Mouse (Mus musculus) adrenal gland, adult 2 months (tissue): Measurements from ENCODE around the gene Tsfm. TPM values are rescaled to one million over a fixed set of nuclear protein-coding genes. Genes with fewer than 3 reads are reported as not detected.
"Not testable (repeated sequence)": the region's sequence is repeated elsewhere in the genome, so short reads cannot be mapped to it uniquely, and the experiment has no call there.

Experiments
- DNase-seq: peaks from one replicate; pipeline ENCODE4 v3.0.0; 2021
- polyA plus RNA-seq: library from polyadenylated mRNA; depleted of rRNA; stranded (reverse); fragments of >200 nt; gene quantifications from 2 replicates; pipeline ENCODE4 v1.2.3, GENCODE M21; 2012
- total RNA-seq, 2 experiments: library from RNA; stranded (reverse); gene quantifications; 2 replicates each; pipeline ENCODE4 v1.2.3; 2021

Gene Tsfm
- total and polyA plus RNA-seq, 3 experiments: 42.2 to 67.9 (median 55.0) TPM

DNA sequence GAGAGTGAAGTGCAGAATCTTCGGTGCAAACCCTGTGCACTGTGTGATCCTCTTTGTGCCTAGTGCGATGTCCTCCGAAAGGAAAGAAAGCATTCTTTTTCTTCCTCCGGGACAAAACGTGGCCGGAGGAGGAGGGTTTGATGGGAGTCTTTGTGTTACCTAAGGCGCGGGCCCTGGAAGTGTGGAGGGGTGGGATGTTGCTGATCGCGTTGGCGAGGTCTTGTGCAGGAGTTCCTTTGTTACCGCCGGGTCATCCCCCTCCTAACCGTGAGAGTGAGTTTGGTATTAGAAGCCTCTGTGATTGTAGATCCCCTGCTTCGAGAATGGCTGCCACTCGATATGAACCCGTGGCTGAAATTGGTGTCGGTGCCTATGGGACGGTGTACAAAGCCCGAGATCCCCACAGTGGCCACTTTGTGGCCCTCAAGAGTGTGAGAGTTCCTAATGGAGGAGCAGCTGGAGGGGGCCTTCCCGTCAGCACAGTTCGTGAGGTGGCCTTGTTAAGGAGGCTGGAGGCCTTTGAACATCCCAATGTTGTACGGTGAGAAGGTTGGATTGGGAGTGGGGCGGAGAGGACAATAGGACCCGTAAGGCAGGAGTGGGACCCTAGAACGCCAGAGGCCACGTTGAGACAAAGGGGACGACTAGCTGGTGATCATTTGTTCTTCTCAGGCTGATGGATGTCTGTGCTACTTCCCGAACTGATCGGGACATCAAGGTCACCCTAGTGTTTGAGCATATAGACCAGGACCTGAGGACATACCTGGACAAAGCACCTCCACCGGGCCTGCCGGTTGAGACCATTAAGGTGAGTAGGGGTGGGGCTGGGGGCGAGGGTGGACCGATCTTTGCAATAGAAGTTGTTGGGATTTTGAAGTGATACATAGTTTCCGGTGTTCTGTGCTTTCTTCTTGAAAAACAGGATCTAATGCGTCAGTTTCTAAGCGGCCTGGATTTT is 33.6 kb upstream of the Tsfm start:
- peak; percentile 55 for DNase-seq

DNA sequence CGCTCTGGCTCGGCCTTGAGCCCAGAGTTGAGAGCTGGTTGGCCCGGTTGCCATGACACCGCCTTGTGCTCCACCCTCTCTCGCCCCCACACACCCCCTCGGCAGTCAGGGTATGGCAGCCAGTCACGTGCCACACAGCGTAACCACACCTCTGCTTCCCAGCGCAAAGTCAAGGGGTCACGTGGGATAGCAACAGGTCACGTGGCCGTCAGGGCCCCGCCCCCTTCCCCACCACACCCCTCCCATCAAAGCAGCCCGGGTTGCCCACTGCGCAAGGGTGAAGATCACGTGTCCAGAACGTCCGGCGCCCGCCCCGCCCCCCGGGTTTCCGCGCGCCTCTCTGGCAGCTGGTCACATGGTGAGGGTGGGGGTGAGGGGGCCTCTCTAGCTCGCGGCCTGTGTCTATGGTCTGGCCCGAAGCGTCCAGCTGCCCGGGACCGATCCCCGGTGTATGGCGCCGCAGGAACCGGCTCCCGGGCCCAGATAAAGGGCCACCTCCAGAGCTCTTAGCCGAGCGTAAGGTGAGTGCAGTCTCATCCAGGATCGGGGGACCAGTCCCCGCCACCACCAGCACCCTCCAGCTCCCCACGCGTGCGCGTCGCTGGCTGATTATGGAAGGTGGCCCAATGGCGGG is 32.7 kb upstream of the Tsfm start, which contains the start of gene Cdk4:
TSS of gene Cdk4 (plus strand) at position 296 of the 634 bp plus-strand sequence.
- peak; percentile 100 for DNase-seq

DNA sequence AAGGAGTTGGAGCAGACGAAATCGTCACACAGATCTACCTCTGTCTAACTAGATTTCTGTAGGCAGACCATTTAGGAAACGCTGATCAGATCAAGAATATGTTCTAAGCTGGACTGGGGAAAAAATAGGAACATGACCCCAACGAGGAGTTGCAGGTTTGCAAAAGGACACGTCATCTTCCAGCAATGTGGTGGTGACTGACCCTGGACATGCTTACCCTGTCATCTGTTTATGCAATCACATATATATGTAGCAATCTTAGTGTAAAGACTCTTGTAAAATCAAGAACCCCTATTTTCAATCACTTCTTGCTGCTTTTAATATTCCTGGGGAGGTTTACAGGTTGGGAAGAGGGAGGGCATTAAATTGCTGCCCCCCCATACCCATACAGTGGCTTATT is 31.9 kb upstream of the Tsfm start:
- no peak for DNase-seq

GRCm38 (mm10) chr10:127062101-127062500 is 31.5 kb upstream of the Tsfm start:
- not testable (repeated sequence) for DNase-seq

DNA sequence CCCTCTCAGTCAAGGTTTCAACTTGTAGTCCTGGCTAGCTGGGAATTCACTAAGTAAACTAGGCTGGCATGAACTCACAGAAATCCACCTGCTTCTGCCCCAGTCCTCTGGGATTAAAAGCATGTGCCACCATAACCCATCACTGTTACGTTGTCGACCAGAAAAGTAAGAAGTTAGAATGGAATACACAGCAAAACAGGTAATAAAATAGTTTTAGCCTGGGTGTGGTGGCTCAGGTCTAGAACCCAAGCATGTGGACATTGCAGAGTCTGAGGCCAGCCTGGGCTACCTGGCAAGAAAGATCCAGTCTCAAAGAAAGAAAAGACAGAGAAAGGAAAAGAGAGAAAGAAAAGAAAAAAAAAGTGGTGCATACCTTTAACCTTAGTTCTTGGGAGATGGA is 30.9 kb upstream of the Tsfm start:
- no peak for DNase-seq

- DNase-seq: no peak
These were observed 30.4 kb upstream of the Tsfm start for GRCm38 (mm10) chr10:127061085-127061484.

GRCm38 (mm10) chr10:127059968-127060916 is 29.6 kb upstream of the Tsfm start, which contains the start of gene March9:
March9 (minus strand) TSS chr10:127060184.
- peak; percentile 87 for DNase-seq

GRCm38 (mm10) chr10:127059174-127059967 is 28.7 kb upstream of the Tsfm start:
- no peak for DNase-seq

DNA sequence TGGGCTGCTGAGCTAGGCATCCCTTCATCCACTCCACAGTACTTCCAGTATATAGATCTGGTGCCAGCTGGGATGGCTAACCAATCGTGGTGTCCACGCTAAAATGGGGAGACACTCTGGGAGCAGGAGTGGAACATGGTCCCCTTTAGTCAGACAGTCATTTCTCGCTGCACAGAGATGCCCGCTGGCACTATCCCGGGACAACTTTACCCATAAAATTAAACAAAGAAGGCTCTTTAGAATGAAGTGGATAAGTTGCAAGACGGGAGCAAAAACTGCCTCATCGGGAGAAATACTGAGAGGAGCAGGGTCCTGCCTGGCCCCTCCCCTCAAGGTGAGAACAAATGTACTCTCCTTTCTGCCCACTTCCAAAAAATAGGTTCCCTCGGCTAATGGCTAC is 28.1 kb upstream of the Tsfm start:
- no peak for DNase-seq

DNA sequence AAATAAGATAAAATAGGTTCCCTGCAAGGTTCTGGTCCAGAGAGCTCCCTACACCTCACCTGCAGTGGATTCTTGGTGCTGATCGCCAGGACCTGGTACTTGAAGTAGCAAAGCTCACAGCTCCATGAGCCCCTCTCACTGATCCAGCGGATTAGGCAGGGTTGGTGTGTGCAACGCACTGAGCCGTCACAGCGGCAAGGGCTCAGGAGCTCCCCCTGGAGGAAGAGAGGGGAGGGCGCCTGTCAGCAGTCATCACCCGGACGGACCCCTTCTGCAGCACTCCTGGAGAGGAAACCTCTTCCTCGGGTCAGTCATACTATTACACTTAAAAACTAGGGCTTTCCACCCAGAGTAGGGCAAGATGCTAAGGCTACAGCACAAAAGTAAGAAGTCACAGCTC is 27.5 kb upstream of the Tsfm start:
- peak; percentile 82 for DNase-seq

DNA sequence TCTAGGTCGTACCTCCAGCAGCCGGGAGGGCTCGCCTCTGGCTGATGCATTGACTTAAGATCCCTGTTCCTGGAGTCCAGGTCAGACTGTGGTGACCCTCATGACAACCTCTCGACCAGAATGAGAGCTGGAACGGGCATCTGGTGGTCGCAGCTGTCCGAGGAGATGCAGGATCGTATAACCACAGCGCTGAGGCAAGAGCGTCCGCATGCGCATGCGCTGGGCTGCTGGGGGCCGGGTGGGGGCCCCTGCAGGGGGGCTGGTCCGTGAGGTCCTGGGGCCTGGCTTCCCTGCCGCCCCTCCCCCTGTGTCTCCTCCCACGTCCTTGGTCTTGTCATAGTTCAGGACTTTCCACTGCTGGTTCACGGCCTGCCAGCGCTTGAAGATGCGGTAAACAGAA is 25.9 kb upstream of the Tsfm start:
- DNase-seq: no peak

DNA sequence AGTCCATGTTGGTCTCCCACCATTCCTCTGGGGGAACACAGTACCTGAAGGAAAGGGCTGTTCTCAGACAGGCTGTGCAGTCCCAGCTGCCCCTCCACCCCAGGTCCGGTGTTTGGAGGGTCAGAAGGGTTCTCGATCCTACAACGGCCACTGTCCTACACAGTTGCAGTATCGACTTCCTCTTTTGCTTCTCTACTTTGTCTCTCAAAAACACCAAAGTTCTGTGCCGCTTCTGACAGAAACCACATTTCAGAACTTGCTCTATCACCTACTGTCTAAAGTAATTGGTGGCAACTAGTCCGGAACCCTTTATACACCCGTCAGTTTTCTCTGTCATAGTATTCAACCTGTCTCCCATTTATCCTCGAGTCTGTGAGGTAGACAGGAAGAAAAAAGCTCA is 24.8 kb upstream of the Tsfm start:
- DNase-seq: no peak

- DNase-seq: no peak
These were observed 24.0 kb upstream of the Tsfm start for GRCm38 (mm10) chr10:127054646-127055045.

GRCm38 (mm10) chr10:127050119-127050474 is 19.5 kb upstream of the Tsfm start:
- no peak for DNase-seq

DNA sequence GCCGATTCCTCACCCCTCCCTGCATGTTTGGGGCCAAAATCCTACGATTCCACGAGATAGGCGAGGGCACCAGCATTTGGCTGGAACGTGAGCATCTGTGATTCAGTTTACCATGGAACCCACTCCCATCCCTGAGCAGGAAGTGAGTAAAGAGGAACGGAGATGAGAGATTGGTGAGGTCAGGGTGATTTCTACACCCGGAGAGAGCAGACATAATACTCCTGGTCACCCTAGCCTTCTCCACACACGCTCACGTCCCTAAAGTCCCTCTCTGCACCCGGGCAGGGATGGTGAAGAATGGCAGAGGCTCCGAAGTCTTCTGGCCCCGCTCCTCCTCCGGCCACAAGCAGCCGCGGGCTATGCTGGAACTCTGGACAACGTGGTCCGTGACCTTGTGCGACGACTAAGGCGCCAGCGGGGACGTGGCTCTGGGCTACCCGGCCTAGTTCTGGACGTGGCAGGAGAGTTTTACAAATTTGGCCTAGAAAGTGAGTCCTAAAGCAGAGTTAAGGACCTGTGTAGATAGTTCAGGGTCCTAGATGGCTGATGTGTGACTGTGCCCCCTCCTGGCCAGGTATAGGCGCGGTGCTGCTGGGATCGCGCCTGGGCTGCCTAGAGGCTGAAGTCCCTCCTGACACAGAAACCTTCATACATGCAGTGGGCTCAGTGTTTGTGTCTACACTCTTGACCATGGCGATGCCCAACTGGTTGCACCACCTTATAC is 18.9 kb upstream of the Tsfm start:
- no peak for DNase-seq

DNA sequence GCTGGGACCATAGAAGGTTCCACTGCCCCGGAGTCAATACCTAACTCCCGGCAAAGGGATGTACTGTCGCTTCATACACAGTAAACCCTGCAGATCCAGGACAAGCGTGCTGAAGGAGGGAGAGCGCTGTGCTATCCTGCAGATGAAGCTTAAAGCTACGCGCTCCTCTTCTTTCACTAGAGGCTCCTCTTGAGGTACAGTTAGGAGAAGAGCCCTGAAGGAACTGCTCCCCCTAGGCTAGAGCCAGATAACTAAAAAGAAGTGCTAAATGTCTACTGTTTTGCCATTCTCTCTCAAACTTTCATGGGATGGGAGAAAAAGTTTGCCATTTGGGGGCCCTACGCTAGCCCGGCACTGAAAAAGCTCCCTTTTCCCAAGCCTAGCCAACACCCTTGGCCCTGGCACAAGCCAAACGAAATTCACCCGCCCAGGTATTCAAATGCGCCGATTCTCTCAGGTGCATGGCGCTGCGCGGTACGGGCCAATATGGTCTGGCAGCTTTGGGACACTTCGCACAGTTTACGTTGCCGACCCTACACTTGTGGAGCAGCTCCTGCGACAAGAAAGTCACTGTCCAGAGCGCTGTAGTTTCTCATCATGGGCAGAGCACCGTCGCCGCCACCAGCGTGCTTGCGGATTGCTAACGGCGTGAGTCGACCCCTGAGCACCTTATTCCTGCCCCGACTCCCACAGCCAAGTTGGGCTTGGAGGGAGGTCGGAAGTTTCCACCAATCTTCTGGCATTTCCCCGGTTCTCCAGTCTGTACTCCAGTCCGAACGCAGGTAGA is 18.2 kb upstream of the Tsfm start:
- DNase-seq: no peak

- DNase-seq: no peak
These were observed 17.3 kb upstream of the Tsfm start, which contains the start of gene Cyp27b1 for GRCm38 (mm10) chr10:127047954-127048353. Cyp27b1 (plus strand) TSS chr10:127048250.

DNA sequence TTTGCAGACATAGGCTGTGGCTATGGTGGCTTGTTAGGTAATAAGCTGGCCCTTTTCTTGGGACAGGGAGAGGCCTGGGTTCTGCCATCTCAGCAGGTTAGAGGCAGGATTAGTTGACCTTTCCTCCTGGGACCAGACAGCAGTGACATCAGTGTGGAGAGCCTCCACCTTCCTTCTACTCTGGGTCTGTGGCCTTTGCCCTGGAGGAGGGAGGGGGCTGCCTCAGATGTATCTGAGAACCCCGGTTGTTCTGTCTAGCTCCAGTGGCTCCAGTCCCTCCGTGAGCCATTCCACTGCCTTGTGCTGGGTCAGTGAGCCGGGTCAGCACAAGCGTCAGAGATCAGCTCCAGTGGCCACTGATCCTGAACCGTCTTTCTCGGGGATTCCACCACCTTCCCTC is 12.5 kb upstream of the Tsfm start:
- DNase-seq: no peak

DNA sequence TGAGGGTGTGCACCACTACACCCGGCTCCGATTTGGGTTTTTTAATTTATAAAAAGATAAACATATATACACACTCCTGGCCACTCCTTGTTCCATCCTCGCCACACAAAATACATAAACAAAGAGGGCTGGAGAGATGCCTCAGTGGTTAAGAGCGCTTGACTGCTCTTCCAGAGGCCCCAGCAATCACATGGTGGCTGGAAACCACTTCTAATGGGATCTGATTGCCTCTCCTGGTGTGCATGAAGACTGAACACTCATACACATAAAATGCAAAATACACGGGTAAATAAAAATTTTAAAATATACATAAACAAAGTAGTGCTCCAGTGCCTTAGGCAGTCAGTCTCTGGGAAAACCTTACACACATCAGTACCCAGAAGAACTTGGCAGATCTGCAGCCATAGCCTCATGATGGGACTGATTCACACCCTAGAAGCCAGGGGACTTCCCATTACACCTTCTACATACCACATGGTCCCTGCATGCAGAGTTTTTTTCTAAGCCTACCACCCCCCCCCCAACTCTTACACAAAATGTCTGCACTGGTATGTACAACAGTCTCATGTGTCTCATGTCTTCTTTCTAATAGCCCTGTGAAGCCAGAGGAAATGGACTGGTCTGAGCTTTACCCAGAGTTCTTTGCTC is 12.0 kb upstream of the Tsfm start:
- no peak for DNase-seq
